Mouse (Mus musculus) spleen, adult 2 months (tissue): Measurements from ENCODE around the gene Vps37b. TPM values are rescaled to one million over a fixed set of nuclear protein-coding genes. Genes with fewer than 3 reads are reported as not detected.

Experiments used
- DNase-seq, 2 experiments: peaks; one replicate each; pipeline versions ENCODE4 v3.0.0 to v3.0.0-alpha.2; 2012 to 2021; ENCODE audit warnings: low spot score in 2 of 2, low read depth in 1 of 2
- H3K27ac ChIP-seq: fragments of 200-500 bp; 2 replicates; pipeline ENCODE4 v1.5.1; 2012; ENCODE audit warnings: low read length, inconsistent platforms; ENCODE audit not compliant: insufficient read depth
- H3K27me3 ChIP-seq: fragments of 200-500 bp; 2 replicates; pipeline ENCODE4 v1.6.1; 2012; ENCODE audit warnings: mild to moderate bottlenecking, moderate library complexity, low read length, inconsistent platforms; ENCODE audit not compliant: control insufficient read depth, insufficient read depth
- H3K36me3 ChIP-seq: fragments of 200-500 bp; 2 replicates; pipeline ENCODE4 v1.6.1; 2012; ENCODE audit warnings: mild to moderate bottlenecking, low read length, inconsistent platforms; ENCODE audit not compliant: control insufficient read depth, insufficient read depth
- H3K4me1 ChIP-seq: fragments of 200-500 bp; 2 replicates; pipeline ENCODE4 v1.6.1; 2011; ENCODE audit warnings: inconsistent platforms; ENCODE audit not compliant: control insufficient read depth, insufficient read depth, insufficient read length
- H3K4me3 ChIP-seq: fragments of 200-500 bp; 2 replicates; pipeline ENCODE4 v1.5.1; 2011; ENCODE audit warnings: mild to moderate bottlenecking, inconsistent platforms; ENCODE audit not compliant: insufficient read depth, insufficient read length; ENCODE audit errors: extremely low read depth
- CTCF ChIP-seq: fragments of 200-500 bp; IDR thresholded peaks from 2 replicates; pipeline ENCODE4 v1.5.1; 2011; ENCODE audit warnings: mild to moderate bottlenecking, inconsistent platforms; ENCODE audit not compliant: insufficient read depth, insufficient read length, insufficient replicate concordance; ENCODE audit errors: extremely low read depth
- POLR2A ChIP-seq: fragments of 200-500 bp; IDR thresholded peaks from 2 replicates; pipeline ENCODE4 v1.6.1; 2011; ENCODE audit warnings: low read depth, low read length, inconsistent platforms
- WGBS: fragments of 180-500 bp; shearing (Covaris S2); methylation state at CpG from one replicate; pipeline ENCODE4 v1.1.7; 2018; 5-methylcytosine and 5-hydroxymethylcytosine counted together
- polyA plus RNA-seq: library from polyadenylated mRNA; depleted of rRNA; stranded (reverse); fragments of >200 nt; gene quantifications from 2 replicates; pipeline ENCODE4 v1.2.3, GENCODE M21; 2012

The Vps37b gene
- polyA plus RNA-seq, 1 experiment: 58.1 TPM

DNA sequence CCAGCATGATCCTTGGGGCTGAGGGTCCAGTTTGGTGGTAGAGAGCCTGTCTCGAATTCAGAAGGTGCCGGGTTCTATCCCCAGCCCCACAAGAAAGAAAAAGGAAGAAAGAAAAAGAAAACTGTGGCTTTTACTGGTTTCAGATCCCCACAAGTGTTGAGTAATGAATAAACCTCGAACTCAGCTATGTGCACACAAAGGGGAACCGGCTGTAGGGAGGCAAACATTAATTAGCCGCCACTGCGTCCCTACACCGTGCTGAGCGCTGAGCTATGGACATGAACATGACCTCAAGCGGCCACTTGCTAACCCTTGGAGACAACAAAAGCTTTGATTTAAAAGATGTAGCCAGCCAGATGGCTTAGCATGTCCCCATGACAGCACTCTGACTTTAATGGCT, 6.9 kb downstream of the Vps37b start:
- Histone ChIP-seq H3K36me3 (no peaks in the 10 kb centered on the region), H3K27me3 (no peaks in the 10 kb centered on the region), H3K27ac (peak overlapping the region; percentile 66)

DNA sequence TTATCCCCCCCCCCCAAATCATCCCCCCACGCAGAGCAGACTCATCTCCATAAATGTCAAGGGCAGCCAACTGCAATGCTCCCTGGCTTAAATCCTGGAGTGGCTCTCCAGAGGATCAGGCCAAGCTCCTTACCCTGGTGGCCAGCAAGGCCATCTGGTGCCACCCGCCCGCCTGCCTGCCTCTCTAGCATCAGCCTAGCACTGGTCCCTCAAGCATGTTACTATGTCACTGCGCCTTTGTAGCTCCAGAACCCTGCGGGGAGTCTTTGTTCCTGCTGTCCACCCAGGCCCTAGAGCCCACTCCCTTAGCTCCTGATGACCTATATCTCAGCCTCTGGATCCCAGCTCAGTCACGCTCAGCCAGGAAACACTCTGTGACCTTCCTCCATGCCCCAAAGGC, 7.4 kb downstream of the Vps37b start:
- Histone ChIP-seq H3K4me3 (no peak overlapping the region), H3K4me1 (peaks cover 54% of the 10 kb centered on the region), H3K27me3 (no peaks in the 10 kb centered on the region), H3K36me3 (no peaks in the 10 kb centered on the region), H3K27ac (peak overlapping the region; percentile 66)
- no peak for TF ChIP-seq POLR2A
- TF ChIP-seq CTCF: no peak
- no peak for DNase-seq
- 82% methylated on average over 6 of the region's 6 CpGs for WGBS

More for the DNA sequence above, 6.9 kb downstream of the Vps37b start:
- WGBS: 18% methylated on average over 9 of the region's 9 CpGs
- TF ChIP-seq CTCF (no peak), POLR2A (no peak)
- Histone ChIP-seq H3K4me1 (peaks cover 50% of the 10 kb centered on the region), H3K4me3 (no peak overlapping the region)
- DNase-seq: no peak

GRCm38 (mm10) chr5:124022365-124022764, 9.7 kb downstream of the Vps37b start:
- no peak for TF ChIP-seq POLR2A
- no peak for TF ChIP-seq CTCF
- peak overlapping the region; percentile 17; the same call in 1 of the 2 replicates for H3K4me3 ChIP-seq
- H3K36me3 ChIP-seq: no peaks in the 10 kb centered on the region
- WGBS: 3% methylated on average over 7 of the region's 7 CpGs
- DNase-seq: no peak
- peaks cover 74% of the 10 kb centered on the region for H3K4me1 ChIP-seq
- peak overlapping the region; percentile 87 for H3K27ac ChIP-seq
- no peaks in the 10 kb centered on the region for H3K27me3 ChIP-seq

GRCm38 (mm10) chr5:124021701-124022100, 10.4 kb downstream of the Vps37b start:
- no peak for TF ChIP-seq CTCF
- Histone ChIP-seq H3K27ac (peak overlapping the region; percentile 87), H3K27me3 (no peaks in the 10 kb centered on the region), H3K36me3 (no peaks in the 10 kb centered on the region), H3K4me3 (no peak overlapping the region), H3K4me1 (peaks cover 77% of the 10 kb centered on the region)
- no peak for DNase-seq
- WGBS: 54% methylated on average over 11 of the region's 11 CpGs

GRCm38 (mm10) chr5:124021148-124021547, 10.9 kb downstream of the Vps37b start:
- Histone ChIP-seq H3K4me3 (no peak overlapping the region), H3K4me1 (peaks cover 76% of the 10 kb centered on the region), H3K27me3 (no peaks in the 10 kb centered on the region), H3K36me3 (no peaks in the 10 kb centered on the region), H3K27ac (no peak overlapping the region)
- WGBS: 77% methylated on average over 11 of the region's 11 CpGs
- DNase-seq: no peak
- TF ChIP-seq POLR2A (no peak), CTCF (no peak)

GRCm38 (mm10) chr5:124019348-124020216, 12.5 kb downstream of the Vps37b start:
- DNase-seq: peak in 1 of 2 experiments; percentile 46
- peak overlapping the region; percentile 51 for H3K27ac ChIP-seq
- 0 out of 2 replicates have a peak overlapping the region, but pooled peaks have one; percentile 1 for H3K4me3 ChIP-seq
- H3K27me3 ChIP-seq: no peaks in the 10 kb centered on the region
- peaks cover 69% of the 10 kb centered on the region for H3K4me1 ChIP-seq
- TF ChIP-seq POLR2A: no peak
- TF ChIP-seq CTCF: no peak
- WGBS: 29% methylated on average over 12 of the region's 12 CpGs
- H3K36me3 ChIP-seq: no peaks in the 10 kb centered on the region

DNA sequence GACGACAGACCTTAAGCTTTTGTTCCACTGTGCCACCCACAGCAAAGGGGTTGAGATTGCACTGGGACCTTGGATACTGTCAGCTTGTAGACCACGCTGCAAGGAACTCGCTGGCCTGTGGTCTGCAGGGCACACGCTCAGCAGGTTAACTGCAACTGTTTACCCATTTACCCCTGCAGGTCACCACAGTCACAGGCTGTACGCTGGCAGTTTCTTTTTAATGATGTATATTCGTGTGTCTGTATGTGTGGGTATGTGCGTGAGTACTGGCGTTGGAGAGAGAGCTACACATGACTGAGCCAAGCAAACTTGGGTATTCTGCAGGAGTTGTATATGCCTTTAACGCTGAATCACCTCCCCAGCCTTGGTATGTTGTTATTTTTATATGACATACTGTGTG, 13.4 kb downstream of the Vps37b start:
- Histone ChIP-seq H3K4me3 (no peak overlapping the region), H3K27me3 (no peaks in the 10 kb centered on the region), H3K36me3 (no peaks in the 10 kb centered on the region), H3K27ac (peak overlapping the region; percentile 51; the same call in 1 of the 2 replicates), H3K4me1 (peaks cover 71% of the 10 kb centered on the region)
- TF ChIP-seq POLR2A: no peak
- WGBS: 35% methylated on average over 9 of the region's 9 CpGs
- DNase-seq: no peak
